Mouse (Mus musculus): ENCODE data around the gene Catsperg1. TPM values are rescaled to one million over a fixed set of nuclear protein-coding genes. Genes with fewer than 3 reads are reported as not detected.
"Not testable (repeated sequence)": the region's sequence is repeated elsewhere in the genome, so short reads cannot be mapped to it uniquely, and the experiment has no call there.

Gene Catsperg1
- polyA plus RNA-seq, 1 experiment = 254 TPM

- H3K4me3 ChIP-seq (ENCODE audit: control insufficient read depth, low read depth, low read length) = peak overlapping the region; percentile 93
Observed at GRCm38 (mm10) chr7:29212199-29212765, 1.6 kb downstream of the Catsperg1 start.

GRCm38 (mm10) chr7:29211415-29212198, 2.2 kb downstream of the Catsperg1 start:
- no peaks in the 10 kb centered on the region for H3K36me3 ChIP-seq (ENCODE audit: control insufficient read depth, insufficient read depth, low read length)
- peaks cover 17% of the 10 kb centered on the region for H3K4me1 ChIP-seq (ENCODE audit: control insufficient read depth, insufficient read depth, low read length)
- H3K4me3 ChIP-seq (ENCODE audit: control insufficient read depth, low read depth, low read length) = peak overlapping the region; percentile 93
- H3K27ac ChIP-seq (ENCODE audit: control insufficient read depth, insufficient read depth, low read depth, low read length) = peak overlapping the region; percentile 74
- H3K27me3 ChIP-seq (ENCODE audit: control insufficient read depth, insufficient read depth, low read length) = no peaks in the 10 kb centered on the region
- TF ChIP-seq CTCF (IDR thresholded peaks at IDR 0.05; ENCODE audit: control insufficient read depth, insufficient read depth, insufficient replicate concordance, low read depth, low read length) (no peak), POLR2A (IDR thresholded peaks at IDR 0.05; ENCODE audit: control insufficient read depth, low read depth, low read length) (0 out of 2 replicates have a peak, but pooled peaks have one; percentile 28)

More at GRCm38 (mm10) chr7:29212199-29212765, 1.6 kb downstream of the Catsperg1 start:
- Histone ChIP-seq H3K27ac (ENCODE audit: control insufficient read depth, insufficient read depth, low read depth, low read length) (peak overlapping the region; percentile 96), H3K4me1 (ENCODE audit: control insufficient read depth, insufficient read depth, low read length) (peaks cover 17% of the 10 kb centered on the region), H3K36me3 (ENCODE audit: control insufficient read depth, insufficient read depth, low read length) (no peaks in the 10 kb centered on the region), H3K27me3 (ENCODE audit: control insufficient read depth, insufficient read depth, low read length) (no peaks in the 10 kb centered on the region)
- no peak; the same call in 1 of the 2 replicates for TF ChIP-seq POLR2A (IDR thresholded peaks at IDR 0.05; ENCODE audit: control insufficient read depth, low read depth, low read length)
- no peak for TF ChIP-seq CTCF (IDR thresholded peaks at IDR 0.05; ENCODE audit: control insufficient read depth, insufficient read depth, insufficient replicate concordance, low read depth, low read length)

GRCm38 (mm10) chr7:29211013-29211412, 2.8 kb downstream of the Catsperg1 start:
- Histone ChIP-seq H3K4me1 (ENCODE audit: control insufficient read depth, insufficient read depth, low read length) (peaks cover 17% of the 10 kb centered on the region), H3K27ac (ENCODE audit: control insufficient read depth, insufficient read depth, low read depth, low read length) (peak overlapping the region; percentile 74; the same call in 1 of the 2 replicates), H3K4me3 (ENCODE audit: control insufficient read depth, low read depth, low read length) (peak overlapping the region; percentile 93)
- not testable (repeated sequence) for H3K27me3 ChIP-seq (ENCODE audit: control insufficient read depth, insufficient read depth, low read length); H3K36me3 ChIP-seq (ENCODE audit: control insufficient read depth, insufficient read depth, low read length)

GRCm38 (mm10) chr7:29202577-29202976, 11.3 kb downstream of the Catsperg1 start:
- TF ChIP-seq POLR2A (IDR thresholded peaks at IDR 0.05; ENCODE audit: control insufficient read depth, low read depth, low read length) (no peak), CTCF (IDR thresholded peaks at IDR 0.05; ENCODE audit: control insufficient read depth, insufficient read depth, insufficient replicate concordance, low read depth, low read length) (no peak)
- Histone ChIP-seq H3K4me1 (ENCODE audit: control insufficient read depth, insufficient read depth, low read length) (no peaks in the 10 kb centered on the region), H3K27ac (ENCODE audit: control insufficient read depth, insufficient read depth, low read depth, low read length) (no peak overlapping the region), H3K4me3 (ENCODE audit: control insufficient read depth, low read depth, low read length) (no peak overlapping the region), H3K36me3 (ENCODE audit: control insufficient read depth, insufficient read depth, low read length) (no peaks in the 10 kb centered on the region), H3K27me3 (ENCODE audit: control insufficient read depth, insufficient read depth, low read length) (no peaks in the 10 kb centered on the region)

- H3K27me3 ChIP-seq (ENCODE audit: control insufficient read depth, insufficient read depth, low read length); H3K36me3 ChIP-seq (ENCODE audit: control insufficient read depth, insufficient read depth, low read length); H3K4me3 ChIP-seq (ENCODE audit: control insufficient read depth, low read depth, low read length); H3K4me1 ChIP-seq (ENCODE audit: control insufficient read depth, insufficient read depth, low read length); H3K27ac ChIP-seq (ENCODE audit: control insufficient read depth, insufficient read depth, low read depth, low read length): not testable (repeated sequence)
Observed at GRCm38 (mm10) chr7:29194230-29194629, 19.6 kb downstream of the Catsperg1 start.

- H3K4me1 ChIP-seq (ENCODE audit: control insufficient read depth, insufficient read depth, low read length); H3K27ac ChIP-seq (ENCODE audit: control insufficient read depth, insufficient read depth, low read depth, low read length): not testable (repeated sequence)
- H3K4me3 ChIP-seq (ENCODE audit: control insufficient read depth, low read depth, low read length) = peak overlapping the region; percentile 100
Observed at GRCm38 (mm10) chr7:29181323-29181722, 32.5 kb downstream of the Catsperg1 start.

GRCm38 (mm10) chr7:29180854-29181236, 33.0 kb downstream of the Catsperg1 start:
- no peak for TF ChIP-seq POLR2A (IDR thresholded peaks at IDR 0.05; ENCODE audit: control insufficient read depth, low read depth, low read length)
- TF ChIP-seq CTCF (IDR thresholded peaks at IDR 0.05; ENCODE audit: control insufficient read depth, insufficient read depth, insufficient replicate concordance, low read depth, low read length) = no peak
- Histone ChIP-seq H3K4me3 (ENCODE audit: control insufficient read depth, low read depth, low read length) (peak overlapping the region; percentile 100), H3K27ac (ENCODE audit: control insufficient read depth, insufficient read depth, low read depth, low read length) (peak overlapping the region; percentile 99), H3K36me3 (ENCODE audit: control insufficient read depth, insufficient read depth, low read length) (no peaks in the 10 kb centered on the region; the same call in none of the 2 replicates), H3K4me1 (ENCODE audit: control insufficient read depth, insufficient read depth, low read length) (peaks cover 7% of the 10 kb centered on the region), H3K27me3 (ENCODE audit: control insufficient read depth, insufficient read depth, low read length) (no peaks in the 10 kb centered on the region)

More at GRCm38 (mm10) chr7:29181323-29181722, 32.5 kb downstream of the Catsperg1 start:
- not testable (repeated sequence) for H3K36me3 ChIP-seq (ENCODE audit: control insufficient read depth, insufficient read depth, low read length); H3K27me3 ChIP-seq (ENCODE audit: control insufficient read depth, insufficient read depth, low read length)
